Mouse (Mus musculus) hindbrain, embryonic 13.5 days (tissue): ENCODE results near the gene Tmem274. TPM values are rescaled to one million over a fixed set of nuclear protein-coding genes. Genes with fewer than 3 reads are reported as not detected.
"Not testable (repeated sequence)": the region's sequence is repeated elsewhere in the genome, so short reads cannot be mapped to it uniquely, and the experiment has no call there.

Source experiments
- ATAC-seq: fragments of 200-750 bp; cut with Nextera tagmentation; 2 replicates; pipeline ENCODE4 v1.8.0; 2017; ENCODE audit warnings: moderate TSS enrichment; ENCODE audit not compliant: low FRiP score
- H3K27ac ChIP-seq: fragments of 300-500 bp; sonication (generic); 2 replicates; pipeline ENCODE4 v1.5.1; 2015; ENCODE audit warnings: inconsistent platforms, mild to moderate bottlenecking, moderate library complexity
- H3K27me3 ChIP-seq: fragments of 300-500 bp; sonication (generic); 2 replicates; pipeline ENCODE4 v1.6.1; 2015; ENCODE audit warnings: mild to moderate bottlenecking, inconsistent platforms
- H3K36me3 ChIP-seq: fragments of 300-500 bp; sonication (generic); 2 replicates; pipeline ENCODE4 v1.6.1; 2015; ENCODE audit warnings: mild to moderate bottlenecking, inconsistent platforms
- H3K4me1 ChIP-seq: fragments of 300-500 bp; sonication (generic); replicated peaks from 2 replicates; pipeline ENCODE4 v1.6.1; 2015; ENCODE audit warnings: inconsistent platforms
- H3K4me2 ChIP-seq: fragments of 300-500 bp; sonication (generic); 2 replicates; pipeline ENCODE4 v1.6.1; 2015; ENCODE audit warnings: inconsistent platforms, mild to moderate bottlenecking, moderate library complexity
- H3K4me3 ChIP-seq: fragments of 300-500 bp; sonication (generic); 2 replicates; pipeline ENCODE4 v1.5.1; 2015; ENCODE audit warnings: mild to moderate bottlenecking, inconsistent platforms
- H3K9ac ChIP-seq: fragments of 300-500 bp; sonication (generic); 2 replicates; pipeline ENCODE4 v1.6.1; 2015; ENCODE audit warnings: mild to moderate bottlenecking, inconsistent platforms
- H3K9me3 ChIP-seq: fragments of 300-500 bp; sonication (generic); 2 replicates; pipeline ENCODE4 v1.6.1; 2016; ENCODE audit warnings: inconsistent platforms
- WGBS: fragments of 180-500 bp; shearing (Covaris S2); methylation state at CpG from one replicate; pipeline ENCODE4 v1.1.7; 2015; 5-methylcytosine and 5-hydroxymethylcytosine counted together
- polyA plus RNA-seq: library from polyadenylated mRNA; unstranded; fragments of >200 nt; fragmentation: Nextera tagmentation; extraction: Ambion mirVana; gene quantifications from 2 replicates; pipeline ENCODE4 v1.2.1, GENCODE M21; 2015

Tmem274 gene
- 0.69 TPM in 1 of 2 replicates, not detected in the other for polyA plus RNA-seq

DNA sequence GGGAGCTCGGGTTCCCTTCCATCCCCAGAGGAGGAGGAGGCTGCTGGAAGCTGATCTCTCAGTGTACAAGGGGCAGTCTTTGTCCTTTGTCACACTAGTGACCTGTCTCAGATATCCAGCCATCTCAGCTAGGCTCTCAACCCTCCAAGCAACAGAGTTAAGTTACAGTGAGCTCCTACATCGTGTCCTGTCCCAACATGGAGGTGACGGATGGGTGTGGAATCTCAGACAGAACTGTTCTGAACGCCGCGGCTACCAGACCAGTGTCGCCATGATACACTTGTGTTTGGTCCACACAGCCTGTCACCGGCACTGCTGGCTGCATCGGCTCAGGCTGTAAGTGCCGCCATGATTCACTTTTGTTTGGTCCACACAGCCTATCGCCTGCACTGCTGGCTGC lies at the start of gene Tmem274:
Gene Tmem274, plus strand, starts transcription at position 301 of the 400 bp plus-strand sequence.
- no peaks in the 10 kb centered on the region for H3K27me3 ChIP-seq
- no peak within 1 kb of the TSS for H3K4me2 ChIP-seq
- H3K27ac ChIP-seq, result no peak within 1 kb of the TSS
- 86% methylated on average over 11 of the region's 11 CpGs for WGBS
- no peak for ATAC-seq
- no peaks in the 10 kb centered on the region for H3K4me1 ChIP-seq
- peaks cover 21% of the 10 kb centered on the region for H3K36me3 ChIP-seq
- H3K9ac ChIP-seq, result no peak within 1 kb of the TSS
- no peaks in the 10 kb centered on the region for H3K9me3 ChIP-seq
- no peak within 1 kb of the TSS for H3K4me3 ChIP-seq

DNA sequence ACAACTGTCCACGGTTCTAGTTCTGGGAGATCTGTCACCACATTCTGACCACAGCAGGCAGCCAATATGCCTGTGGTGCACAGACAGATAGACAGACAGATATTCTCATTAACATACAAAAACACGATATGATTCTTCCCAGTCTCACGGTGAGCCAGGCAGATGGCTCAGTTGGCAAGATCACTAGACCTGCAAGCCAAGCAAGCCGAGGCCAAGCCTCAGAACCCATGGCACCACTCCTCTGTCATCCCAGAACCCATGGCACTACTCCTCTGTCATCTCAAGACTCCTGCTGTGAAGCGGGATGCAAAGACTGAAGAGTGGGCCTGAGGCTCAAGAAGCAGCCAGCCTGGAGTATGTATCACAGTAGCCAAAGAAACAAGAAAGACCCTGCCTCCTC lies 47.6 kb upstream of the Tmem274 start:
- Histone ChIP-seq H3K9ac (no peak overlapping the region), H3K4me2 (no peak overlapping the region), H3K4me3 (no peak overlapping the region), H3K9me3 (no peaks in the 10 kb centered on the region), H3K27ac (no peak overlapping the region), H3K27me3 (no peaks in the 10 kb centered on the region), H3K36me3 (no peaks in the 10 kb centered on the region), H3K4me1 (peaks cover 7% of the 10 kb centered on the region)
- no peak for ATAC-seq
- 81% methylated on average over 5 of the region's 5 CpGs for WGBS

- 81% methylated on average over 1 of the region's 1 CpGs for WGBS
- not testable (repeated sequence) for H3K4me1 ChIP-seq, ATAC-seq, H3K9me3 ChIP-seq, H3K27ac ChIP-seq, H3K4me3 ChIP-seq, H3K4me2 ChIP-seq, H3K36me3 ChIP-seq, H3K9ac ChIP-seq, H3K27me3 ChIP-seq
Observed at GRCm38 (mm10) chr4:149431887-149432286, 45.3 kb upstream of the Tmem274 start.

GRCm38 (mm10) chr4:149440576-149440975 lies 36.6 kb upstream of the Tmem274 start:
- no peak for ATAC-seq
- H3K27me3 ChIP-seq, result no peaks in the 10 kb centered on the region
- H3K4me1 ChIP-seq, result peaks cover 13% of the 10 kb centered on the region
- 58% methylated on average over 8 of the region's 8 CpGs for WGBS
- no peaks in the 10 kb centered on the region for H3K9me3 ChIP-seq
- no peak overlapping the region for H3K9ac ChIP-seq
- H3K36me3 ChIP-seq, result no peaks in the 10 kb centered on the region
- H3K27ac ChIP-seq, result no peak overlapping the region
- H3K4me3 ChIP-seq, result no peak overlapping the region
- no peak overlapping the region for H3K4me2 ChIP-seq

DNA sequence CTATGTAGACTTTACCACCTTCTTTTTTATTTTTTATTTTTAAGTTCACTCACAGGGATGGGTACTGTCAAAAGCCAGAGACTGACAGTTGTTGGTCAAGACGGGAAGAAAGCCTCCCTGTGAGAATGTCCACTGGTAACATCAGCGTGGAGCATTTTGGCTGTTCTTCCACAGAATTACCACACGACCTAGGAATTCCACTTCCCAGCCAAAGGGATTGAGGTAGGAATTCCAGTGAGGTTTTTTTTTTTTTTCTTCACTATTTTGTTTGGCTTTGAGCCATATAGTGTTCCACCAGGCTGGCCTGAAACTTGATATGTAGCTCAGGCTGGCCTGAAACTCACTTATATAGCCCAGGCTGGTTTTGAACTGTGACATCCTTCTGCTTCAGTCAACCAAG lies 34.7 kb upstream of the Tmem274 start:
- H3K4me3 ChIP-seq, result no peak overlapping the region
- peaks cover 22% of the 10 kb centered on the region for H3K4me1 ChIP-seq
- H3K9ac ChIP-seq, result no peak overlapping the region
- H3K4me2 ChIP-seq, result no peak overlapping the region
- ATAC-seq, result no peak
- no peaks in the 10 kb centered on the region for H3K27me3 ChIP-seq
- no peak overlapping the region for H3K27ac ChIP-seq
- H3K9me3 ChIP-seq, result no peaks in the 10 kb centered on the region
- 62% methylated on average over 3 of the region's 3 CpGs for WGBS
- H3K36me3 ChIP-seq, result no peaks in the 10 kb centered on the region

- no peaks in the 10 kb centered on the region for H3K9me3 ChIP-seq
- H3K4me2 ChIP-seq, result peak overlapping the region; percentile 60
- peak overlapping the region; percentile 31; the same call in 1 of the 2 replicates for H3K4me3 ChIP-seq
- H3K4me1 ChIP-seq, result peaks cover 22% of the 10 kb centered on the region
- H3K27ac ChIP-seq, result peak overlapping the region; percentile 96
- no peaks in the 10 kb centered on the region for H3K27me3 ChIP-seq
- ATAC-seq, result 0 out of 2 replicates have a peak, but pooled peaks have one; percentile 27
- H3K9ac ChIP-seq, result peak overlapping the region; percentile 75
- H3K36me3 ChIP-seq, result no peaks in the 10 kb centered on the region
- WGBS, result 66% methylated on average over 1 of the region's 1 CpGs
Observed at GRCm38 (mm10) chr4:149444465-149444864, 32.7 kb upstream of the Tmem274 start.

GRCm38 (mm10) chr4:149444964-149445701 lies 32.0 kb upstream of the Tmem274 start:
- H3K4me3 ChIP-seq, result peak overlapping the region; percentile 31

GRCm38 (mm10) chr4:149445868-149446267 lies 31.3 kb upstream of the Tmem274 start:
- H3K36me3 ChIP-seq, result no peaks in the 10 kb centered on the region
- peak overlapping the region; percentile 96 for H3K27ac ChIP-seq
- 3% methylated on average over 11 of the region's 11 CpGs for WGBS
- H3K4me2 ChIP-seq, result peak overlapping the region; percentile 60
- no peaks in the 10 kb centered on the region for H3K27me3 ChIP-seq
- peak; percentile 74 for ATAC-seq
- H3K4me1 ChIP-seq, result peaks cover 22% of the 10 kb centered on the region
- peak overlapping the region; percentile 31 for H3K4me3 ChIP-seq
- peak overlapping the region; percentile 75 for H3K9ac ChIP-seq
- no peaks in the 10 kb centered on the region for H3K9me3 ChIP-seq

More at GRCm38 (mm10) chr4:149444964-149445701, 32.0 kb upstream of the Tmem274 start:
- WGBS, result under 1% methylated on average over 36 of the region's 36 CpGs
- Histone ChIP-seq H3K36me3 (no peaks in the 10 kb centered on the region), H3K27ac (peak overlapping the region; percentile 96), H3K27me3 (no peaks in the 10 kb centered on the region), H3K4me1 (peaks cover 22% of the 10 kb centered on the region), H3K9ac (peak overlapping the region; percentile 75), H3K4me2 (peak overlapping the region; percentile 60), H3K9me3 (no peaks in the 10 kb centered on the region)
- peak; percentile 97 for ATAC-seq

- no peak for ATAC-seq
- H3K4me2 ChIP-seq, result peak overlapping the region; percentile 60
- H3K27me3 ChIP-seq, result no peaks in the 10 kb centered on the region
- H3K9ac ChIP-seq, result 0 out of 2 replicates have a peak overlapping the region, but pooled peaks have one; percentile 75
- H3K9me3 ChIP-seq, result no peaks in the 10 kb centered on the region
- no peaks in the 10 kb centered on the region for H3K36me3 ChIP-seq
- 57% methylated on average over 1 of the region's 1 CpGs for WGBS
- peak overlapping the region; percentile 96 for H3K27ac ChIP-seq
- H3K4me3 ChIP-seq, result no peak overlapping the region
- peaks cover 22% of the 10 kb centered on the region for H3K4me1 ChIP-seq
Observed at GRCm38 (mm10) chr4:149446309-149446708, 30.9 kb upstream of the Tmem274 start.

GRCm38 (mm10) chr4:149450636-149451035 lies 26.5 kb upstream of the Tmem274 start:
- Histone ChIP-seq H3K27ac (no peak overlapping the region), H3K4me3 (no peak overlapping the region), H3K4me2 (no peak overlapping the region), H3K36me3 (no peaks in the 10 kb centered on the region), H3K27me3 (no peaks in the 10 kb centered on the region), H3K9ac (no peak overlapping the region), H3K9me3 (no peaks in the 10 kb centered on the region), H3K4me1 (peaks cover 9% of the 10 kb centered on the region)
- no peak for ATAC-seq
- WGBS, result 88% methylated on average over 3 of the region's 3 CpGs

GRCm38 (mm10) chr4:149453656-149454055 lies 23.5 kb upstream of the Tmem274 start:
- H3K4me1 ChIP-seq, result no peaks in the 10 kb centered on the region
- H3K9ac ChIP-seq, result no peak overlapping the region
- no peak overlapping the region for H3K4me2 ChIP-seq
- 91% methylated on average over 4 of the region's 4 CpGs for WGBS
- H3K36me3 ChIP-seq, result no peaks in the 10 kb centered on the region
- no peak overlapping the region for H3K4me3 ChIP-seq
- H3K9me3 ChIP-seq, result no peaks in the 10 kb centered on the region
- ATAC-seq, result no peak
- no peaks in the 10 kb centered on the region for H3K27me3 ChIP-seq
- no peak overlapping the region for H3K27ac ChIP-seq

DNA sequence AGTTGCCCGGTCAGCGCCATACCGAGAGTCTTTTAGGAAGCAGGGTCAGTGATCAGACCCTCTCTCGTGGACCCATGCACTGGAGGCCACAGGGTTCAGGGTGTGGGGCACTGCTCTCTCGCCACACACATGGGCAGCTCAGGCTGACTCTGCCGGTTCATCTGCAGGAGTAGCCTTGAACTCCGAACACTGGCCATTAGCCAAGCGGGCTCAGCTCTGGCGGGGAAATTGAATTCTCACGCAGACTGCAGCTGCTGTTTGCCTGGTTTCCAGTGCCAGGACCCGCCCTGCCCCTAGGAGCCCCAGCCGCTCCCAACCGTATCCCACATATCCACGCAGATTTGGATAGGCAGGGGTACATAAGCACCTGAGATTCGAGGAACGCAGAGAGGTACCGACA lies 22.9 kb upstream of the Tmem274 start:
- H3K27ac ChIP-seq, result no peak overlapping the region
- 86% methylated on average over 17 of the region's 17 CpGs for WGBS
- H3K9me3 ChIP-seq, result no peaks in the 10 kb centered on the region
- H3K4me2 ChIP-seq, result no peak overlapping the region
- no peak for ATAC-seq
- no peaks in the 10 kb centered on the region for H3K36me3 ChIP-seq
- no peak overlapping the region for H3K9ac ChIP-seq
- H3K27me3 ChIP-seq, result no peaks in the 10 kb centered on the region
- H3K4me3 ChIP-seq, result no peak overlapping the region
- H3K4me1 ChIP-seq, result no peaks in the 10 kb centered on the region

- H3K4me3 ChIP-seq, result no peak within 1 kb of the TSS
- H3K36me3 ChIP-seq, result no peaks in the 10 kb centered on the region
- no peak for ATAC-seq
- H3K27me3 ChIP-seq, result no peaks in the 10 kb centered on the region
- WGBS, result 56% methylated on average over 8 of the region's 8 CpGs
- H3K9ac ChIP-seq, result no peak within 1 kb of the TSS
- no peak within 1 kb of the TSS for H3K27ac ChIP-seq
- no peaks in the 10 kb centered on the region for H3K9me3 ChIP-seq
- H3K4me2 ChIP-seq, result no peak within 1 kb of the TSS
- H3K4me1 ChIP-seq, result no peaks in the 10 kb centered on the region
Observed at GRCm38 (mm10) chr4:149454879-149455278, 22.3 kb upstream of the Tmem274 start, which contains the start of gene Rbp7. TSS of gene Rbp7 (minus strand) at chr4:149454978.
